ENCODE assay signal across 8 mouse cellular contexts in genomic region chr6:115360776-115361605, GRCm38 (mm10). TPM values are rescaled to one million over a fixed set of nuclear protein-coding genes. Genes with fewer than 3 reads are reported as not detected.
DNase-seq lines count a peak whose midpoint lies in the region; ATAC-seq and TF ChIP-seq lines count a peak whose summit lies in the region.

Gene Pparg (plus strand): TSS chr6:115360951.

- peak; percentile 6 to 18 for DNase-seq in layer of hippocampus, adult 18-20 months (ENCODE audit: low spot score in 2 of 2)
- no peak for DNase-seq in layer of hippocampus, adult 9-10 months (ENCODE audit: low spot score)
- DNase-seq in embryo, embryonic 11 days: peak; percentile 62
- no peak for DNase-seq in gonadal fat pad, adult 2 months (ENCODE audit: low read depth)
- peak; percentile 36 for DNase-seq in liver

- H3K4me3 ChIP-seq in intestine, embryonic 15.5 days (replicated peaks): peak within 1 kb of the TSS; percentile 49
- H3K4me3 ChIP-seq in midbrain, embryonic 15.5 days: peak within 1 kb of the TSS; percentile 50
- peak within 1 kb of the TSS; percentile 86 for H3K4me3 ChIP-seq in testis, adult 2 months (ENCODE audit: control insufficient read depth, low read depth, low read length)

- H3K9ac ChIP-seq in intestine, embryonic 15.5 days: peak within 1 kb of the TSS; percentile 70
- H3K9ac ChIP-seq in midbrain, embryonic 15.5 days: peak within 1 kb of the TSS; percentile 48

- H3K4me1 ChIP-seq in intestine, embryonic 15.5 days (replicated peaks): peaks cover 5% of the 10 kb centered on the region; the same call in 1 of the 2 replicates
- H3K4me1 ChIP-seq in midbrain, embryonic 15.5 days: peaks cover 15% of the 10 kb centered on the region
- H3K4me1 ChIP-seq in testis, adult 2 months (ENCODE audit: control insufficient read depth, insufficient read depth, low read length): peaks cover 8% of the 10 kb centered on the region

- H3K9me3 ChIP-seq in intestine, embryonic 15.5 days: no peaks in the 10 kb centered on the region
- no peaks in the 10 kb centered on the region for H3K9me3 ChIP-seq in midbrain, embryonic 15.5 days

- H3K27ac ChIP-seq in intestine, embryonic 15.5 days: peak within 1 kb of the TSS; percentile 67
- H3K27ac ChIP-seq in midbrain, embryonic 15.5 days: no peak within 1 kb of the TSS
- H3K27ac ChIP-seq in testis, adult 2 months (ENCODE audit: control insufficient read depth, insufficient read depth, low read depth, low read length): peak within 1 kb of the TSS; percentile 24

- H3K27me3 ChIP-seq in intestine, embryonic 15.5 days (replicated peaks): peaks cover 3% of the 10 kb centered on the region; the same call in 1 of the 2 replicates
- peaks cover 12% of the 10 kb centered on the region; the same call in 1 of the 2 replicates for H3K27me3 ChIP-seq in midbrain, embryonic 15.5 days (replicated peaks)
- H3K27me3 ChIP-seq in testis, adult 2 months (ENCODE audit: control insufficient read depth, insufficient read depth, low read length): no peaks in the 10 kb centered on the region

- WGBS in intestine, embryonic 15.5 days: under 1% methylated on average over 76 of the region's 76 CpGs
- under 1% methylated on average over 68 of the region's 76 CpGs for WGBS in midbrain, embryonic 15.5 days

- peak within 1 kb of the TSS; percentile 98 for H3K4me2 ChIP-seq in intestine, embryonic 15.5 days (replicated peaks)
- H3K4me2 ChIP-seq in midbrain, embryonic 15.5 days: peak within 1 kb of the TSS; percentile 97

- ATAC-seq in intestine, embryonic 15.5 days: peak; percentile 89
- ATAC-seq in midbrain, embryonic 15.5 days (replicated peaks): peak; percentile 84

- TF ChIP-seq CTCF in testis, adult 2 months (IDR thresholded peaks at IDR 0.05; ENCODE audit: control insufficient read depth, insufficient read depth, insufficient replicate concordance, low read depth, low read length): no peak

- TF ChIP-seq POLR2A in testis, adult 2 months (IDR thresholded peaks at IDR 0.05; ENCODE audit: control insufficient read depth, low read depth, low read length): no peak

- H3K36me3 ChIP-seq in intestine, embryonic 15.5 days: no peaks in the 10 kb centered on the region
- H3K36me3 ChIP-seq in midbrain, embryonic 15.5 days (replicated peaks): no peaks in the 10 kb centered on the region
- H3K36me3 ChIP-seq in testis, adult 2 months (ENCODE audit: control insufficient read depth, insufficient read depth, low read length): no peaks in the 10 kb centered on the region

RNA-seq across cellular contexts. Expression of gene Pparg, which starts in this region (rescaled TPM):
- 1 to 10 TPM; 2.0 to 2.1 TPM for total RNA-seq in layer of hippocampus, adult 18-20 months (2021)
- polyA plus RNA-seq in gonadal fat pad, adult 2 months (2012; rRNA removed): 86.7 and 120 TPM in 2 replicates
- 15.5 and 17.9 TPM in 2 replicates for polyA plus RNA-seq in intestine, embryonic 15.5 days (2015; fragmentation: Nextera tagmentation; extraction: Ambion mirVana)
- 0.37 and 0.47 TPM in 2 replicates for polyA plus RNA-seq in midbrain, embryonic 15.5 days (2015; fragmentation: Nextera tagmentation; extraction: Ambion mirVana)
- 1.2 and 2.0 TPM in 2 replicates for polyA plus RNA-seq in testis, adult 2 months (2012; rRNA removed)

Comparison
In these comparisons a context has a peak if more than half of its experiments do, and no peak if none do; other contexts are left out.
1. DNase-seq: peak in layer of hippocampus, adult 18-20 months (2 of 2), embryo, embryonic 11 days (single experiment) and liver (single experiment); none in layer of hippocampus, adult 9-10 months (single experiment) and gonadal fat pad, adult 2 months (single experiment).
2. Peak in ATAC-seq, H3K4me3 ChIP-seq, H3K9ac ChIP-seq and H3K4me2 ChIP-seq in midbrain, embryonic 15.5 days; RNA of the gene not detected or under 1 TPM.
3. Peak in every context shown above with its lines, with median percentiles within 50 percentile points of each other: H3K4me3 ChIP-seq.